Mouse (Mus musculus) fat pad, adult 2 months (tissue): ENCODE results near the gene Zfp672.
"Not testable (repeated sequence)": the region's sequence is repeated elsewhere in the genome, so short reads cannot be mapped to it uniquely, and the experiment has no call there.

Experiments
- DNase-seq: peaks from one replicate; pipeline ENCODE4 v3.0.0-alpha.2; 2011; ENCODE audit warnings: low read depth, low spot score; ENCODE audit errors: extremely low read depth

Gene Zfp672

GRCm38 (mm10) chr11:58326781-58327180 lies 3.4 kb downstream of the Zfp672 start:
- no peak for DNase-seq

GRCm38 (mm10) chr11:58324614-58325229 lies 5.4 kb downstream of the Zfp672 start:
- DNase-seq: no peak

GRCm38 (mm10) chr11:58323570-58324340 lies 6.4 kb downstream of the Zfp672 start:
- no peak for DNase-seq

GRCm38 (mm10) chr11:58322824-58323569 lies 7.1 kb downstream of the Zfp672 start:
- no peak for DNase-seq

GRCm38 (mm10) chr11:58316768-58317390 lies 13.3 kb downstream of the Zfp672 start:
- no peak for DNase-seq

- no peak for DNase-seq
Measured at GRCm38 (mm10) chr11:58316344-58316743, 13.8 kb downstream of the Zfp672 start.

GRCm38 (mm10) chr11:58315536-58316168 lies 14.5 kb downstream of the Zfp672 start:
- DNase-seq: no peak

- no peak for DNase-seq
Measured at GRCm38 (mm10) chr11:58314069-58314468, 16.1 kb downstream of the Zfp672 start.

GRCm38 (mm10) chr11:58308661-58309060 lies 21.5 kb downstream of the Zfp672 start:
- no peak for DNase-seq

- no peak for DNase-seq
Measured at GRCm38 (mm10) chr11:58307411-58308080, 22.6 kb downstream of the Zfp672 start.

- DNase-seq: no peak
Measured at GRCm38 (mm10) chr11:58306860-58307308, 23.3 kb downstream of the Zfp672 start, which contains the start of gene Zfp692. Gene Zfp692, plus strand, starts transcription at chr11:58307069.

- DNase-seq: not testable (repeated sequence)
Measured at GRCm38 (mm10) chr11:58305299-58305698, 24.8 kb downstream of the Zfp672 start.

GRCm38 (mm10) chr11:58303594-58303993 lies 26.5 kb downstream of the Zfp672 start:
- no peak for DNase-seq

- DNase-seq: no peak
Measured at GRCm38 (mm10) chr11:58302774-58303445, 27.2 kb downstream of the Zfp672 start.

- peak; percentile 59 for DNase-seq
Measured at GRCm38 (mm10) chr11:58301837-58302754, 28.0 kb downstream of the Zfp672 start.

- DNase-seq: no peak
Measured at GRCm38 (mm10) chr11:58301057-58301456, 29.1 kb downstream of the Zfp672 start.

- no peak for DNase-seq
Measured at GRCm38 (mm10) chr11:58297396-58297795, 32.7 kb downstream of the Zfp672 start.

- no peak for DNase-seq
Measured at GRCm38 (mm10) chr11:58292791-58293190, 37.3 kb downstream of the Zfp672 start.

- DNase-seq: no peak
Measured at GRCm38 (mm10) chr11:58290812-58291211, 39.3 kb downstream of the Zfp672 start.
